Mouse (Mus musculus): ENCODE results near the gene Amt.

DNA sequence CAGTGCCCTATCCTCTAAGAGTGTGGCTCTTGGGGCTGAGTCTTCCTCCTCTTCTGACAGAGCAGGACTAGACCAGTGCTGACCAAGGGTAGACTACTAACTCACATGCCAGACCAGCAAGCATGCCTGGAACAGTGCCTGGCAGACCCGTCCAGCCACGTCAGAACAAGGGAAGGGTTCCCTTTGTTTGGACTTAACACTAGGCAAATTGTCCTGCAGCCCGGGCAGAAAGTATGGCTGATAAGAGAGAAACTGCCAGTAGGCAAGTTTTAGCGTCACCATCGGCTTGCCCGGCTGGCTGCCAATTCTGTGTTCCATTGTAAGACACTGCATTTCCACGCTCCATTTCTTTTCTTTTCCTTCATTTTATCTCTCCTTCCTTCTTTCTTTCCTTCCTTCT, 29.0 kb upstream of the Amt start:
- no peak for TF ChIP-seq CTCF (IDR thresholded peaks at IDR 0.05; ENCODE audit: low read depth, low read length)
- no peak for TF ChIP-seq POLR2A (IDR thresholded peaks at IDR 0.05; ENCODE audit: insufficient read depth, low read length)
- TF ChIP-seq EP300 (IDR thresholded peaks at IDR 0.05; ENCODE audit: insufficient read depth, low read depth, low read length) = no peak

Data from ES-Bruce4 (cell line).